Mouse (Mus musculus): ENCODE measurements around the gene Mtrf1l. TPM values are rescaled to one million over a fixed set of nuclear protein-coding genes. Genes with fewer than 3 reads are reported as not detected.

Gene Mtrf1l
- total and polyA plus RNA-seq, 2 experiments from 2014 or later, result 8.3 to 12.2 TPM

DNA sequence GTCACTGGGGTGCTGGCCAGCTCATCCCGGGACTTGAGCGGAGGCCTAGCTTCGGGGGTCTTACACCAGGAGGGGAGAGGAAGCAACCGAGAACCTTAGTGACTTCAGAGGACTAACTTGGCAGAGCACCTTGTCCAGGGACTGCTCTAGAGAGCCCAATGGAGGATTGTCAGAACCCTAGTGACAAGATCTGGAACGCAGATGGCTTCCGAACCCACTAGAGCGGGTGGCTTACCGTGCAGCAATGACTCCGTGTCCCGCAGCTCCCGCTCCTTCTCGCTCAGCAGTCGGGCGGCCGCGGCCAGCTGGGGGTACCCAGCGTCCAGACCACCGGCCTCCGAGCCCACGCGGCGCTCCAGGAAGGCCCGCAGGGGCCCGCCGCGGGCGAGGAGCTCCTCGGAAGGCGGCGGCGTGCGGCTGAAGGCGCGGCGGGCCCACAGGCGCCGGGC is 395 bp downstream of the Mtrf1l start:
- Histone ChIP-seq H3K9me3 (ENCODE audit: low read length) (no peaks in the 10 kb centered on the region), H3K27me3 (ENCODE audit: insufficient read depth, low read length) (no peaks in the 10 kb centered on the region), H3K4me2 (ENCODE audit: low read depth, low read length) (peak overlapping the region; percentile 61), H3K9ac (replicated peaks; ENCODE audit: low read length) (peak overlapping the region; percentile 86), H3K36me3 (ENCODE audit: insufficient read depth, low read length) (peaks cover 15% of the 10 kb centered on the region; the same call in 1 of the 2 replicates), H3K4me1 (ENCODE audit: insufficient read depth, low read length) (peaks cover 6% of the 10 kb centered on the region), H3K27ac (peak overlapping the region; percentile 91), H3K4me3 (ENCODE audit: low read length) (peak overlapping the region; percentile 97)
- ATAC-seq (no peak), DNase-seq (ENCODE audit: low spot score) (no peak)
- WGBS, result 1% methylated on average over 37 of the region's 37 CpGs
- TF ChIP-seq CTCF (IDR thresholded peaks at IDR 0.05; ENCODE audit: low read depth), result no peak

DNA sequence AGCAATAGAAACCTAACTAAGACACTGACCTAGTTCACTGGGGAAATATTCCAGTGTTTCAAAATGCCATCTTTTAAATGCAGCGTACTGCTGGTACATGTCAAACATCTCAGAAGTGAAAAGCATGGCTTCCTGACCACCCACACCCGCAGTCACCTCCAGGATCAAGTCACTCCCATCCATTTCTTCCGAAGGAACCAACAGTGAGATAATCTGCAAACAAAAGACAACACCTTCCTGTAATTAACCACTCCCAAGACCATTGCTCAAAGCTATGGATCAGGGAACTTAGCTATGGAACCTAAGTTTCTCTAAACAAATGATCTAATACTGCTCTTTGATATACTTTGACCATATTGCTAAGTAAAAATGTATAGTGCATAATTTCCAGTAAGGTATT is 4.9 kb downstream of the Mtrf1l start:
- DNase-seq (ENCODE audit: low spot score), result no peak
- H3K27ac ChIP-seq, result no peak overlapping the region
- peaks cover 6% of the 10 kb centered on the region for H3K4me1 ChIP-seq (ENCODE audit: insufficient read depth, low read length)
- H3K4me2 ChIP-seq (ENCODE audit: low read depth, low read length), result no peak overlapping the region
- no peaks in the 10 kb centered on the region for H3K9me3 ChIP-seq (ENCODE audit: low read length)
- H3K4me3 ChIP-seq (ENCODE audit: low read length), result no peak overlapping the region
- no peak for TF ChIP-seq CTCF (IDR thresholded peaks at IDR 0.05; ENCODE audit: low read depth)
- WGBS, result 95% methylated on average over 3 of the region's 3 CpGs
- H3K36me3 ChIP-seq (ENCODE audit: insufficient read depth, low read length), result peaks cover 35% of the 10 kb centered on the region
- no peak for ATAC-seq
- H3K9ac ChIP-seq (replicated peaks; ENCODE audit: low read length), result no peak overlapping the region
- H3K27me3 ChIP-seq (ENCODE audit: insufficient read depth, low read length), result no peaks in the 10 kb centered on the region

DNA sequence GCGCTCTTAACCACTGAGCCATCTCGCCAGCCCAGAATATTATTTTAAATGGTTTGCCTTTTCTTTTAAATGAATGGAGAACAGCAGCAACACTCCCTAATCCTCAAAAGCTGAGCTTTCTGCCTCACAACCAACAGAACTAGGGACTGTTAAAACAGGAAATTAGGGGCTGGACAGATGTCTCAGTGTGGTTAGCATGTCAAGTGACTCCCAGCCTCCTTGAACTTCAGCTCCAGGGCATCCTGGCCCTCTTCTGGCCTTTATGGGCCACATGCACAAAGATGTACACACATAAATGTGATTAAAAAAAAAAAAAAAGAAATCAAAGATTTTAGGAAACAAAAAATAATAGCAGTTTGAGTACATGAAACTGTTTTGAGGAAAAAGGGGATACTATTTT is 7.7 kb downstream of the Mtrf1l start:
- H3K4me1 ChIP-seq (ENCODE audit: insufficient read depth, low read length), result no peaks in the 10 kb centered on the region
- DNase-seq (ENCODE audit: low spot score) (no peak), ATAC-seq (no peak)
- no peaks in the 10 kb centered on the region for H3K27me3 ChIP-seq (ENCODE audit: insufficient read depth, low read length)
- H3K36me3 ChIP-seq (ENCODE audit: insufficient read depth, low read length), result peaks cover 52% of the 10 kb centered on the region
- 98% methylated on average over 2 of the region's 2 CpGs for WGBS
- no peaks in the 10 kb centered on the region for H3K9me3 ChIP-seq (ENCODE audit: low read length)
- H3K4me3 ChIP-seq (ENCODE audit: low read length), result no peak overlapping the region
- no peak overlapping the region for H3K4me2 ChIP-seq (ENCODE audit: low read depth, low read length)
- no peak overlapping the region for H3K27ac ChIP-seq
- no peak overlapping the region for H3K9ac ChIP-seq (replicated peaks; ENCODE audit: low read length)
- TF ChIP-seq CTCF (IDR thresholded peaks at IDR 0.05; ENCODE audit: low read depth), result no peak

DNA sequence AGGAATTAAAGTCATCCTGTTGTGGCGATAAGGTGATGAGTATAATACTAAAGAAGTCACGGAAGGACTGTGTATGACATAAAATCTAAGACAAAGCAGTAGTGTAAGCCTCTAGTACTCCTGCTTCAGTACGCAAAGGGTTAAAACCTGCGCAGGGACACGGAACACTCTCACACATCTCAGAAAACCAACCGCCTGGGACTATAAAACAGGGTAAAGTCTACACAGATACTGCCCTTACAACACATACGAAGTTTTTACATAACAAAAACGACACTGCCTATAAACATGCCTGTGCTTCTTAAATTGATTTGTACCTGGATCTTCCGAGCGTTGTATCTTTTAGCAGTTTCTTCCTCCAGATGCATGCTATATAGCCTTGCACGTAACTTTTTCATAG is 10.0 kb downstream of the Mtrf1l start:
- Histone ChIP-seq H3K36me3 (ENCODE audit: insufficient read depth, low read length) (peaks cover 41% of the 10 kb centered on the region), H3K9ac (replicated peaks; ENCODE audit: low read length) (no peak overlapping the region), H3K4me2 (ENCODE audit: low read depth, low read length) (no peak overlapping the region), H3K27ac (no peak overlapping the region), H3K4me3 (ENCODE audit: low read length) (no peak overlapping the region), H3K9me3 (ENCODE audit: low read length) (no peaks in the 10 kb centered on the region), H3K27me3 (ENCODE audit: insufficient read depth, low read length) (no peaks in the 10 kb centered on the region), H3K4me1 (ENCODE audit: insufficient read depth, low read length) (no peaks in the 10 kb centered on the region)
- ATAC-seq (no peak), DNase-seq (ENCODE audit: low spot score) (no peak)
- 91% methylated on average over 11 of the region's 11 CpGs for WGBS
- TF ChIP-seq CTCF (IDR thresholded peaks at IDR 0.05; ENCODE audit: low read depth), result no peak

DNA sequence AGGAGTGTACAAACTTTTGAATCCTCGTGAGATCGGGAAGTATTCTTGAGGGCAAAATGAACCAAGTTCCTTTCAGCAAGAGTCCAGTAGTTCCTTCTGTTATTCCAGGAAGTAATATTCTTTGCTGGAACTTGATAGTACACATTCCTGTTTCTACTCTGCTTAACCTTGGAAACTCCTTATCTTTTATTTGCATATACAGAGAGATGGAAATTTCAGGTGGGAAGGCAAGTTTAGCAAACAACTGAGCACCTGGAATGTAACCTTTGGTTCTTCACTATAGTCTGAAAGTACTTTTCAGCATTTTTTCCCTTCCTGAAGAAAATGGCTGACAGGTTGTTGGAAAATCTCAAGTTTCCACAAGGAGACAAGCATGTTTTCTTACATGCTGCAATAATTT is 16.0 kb downstream of the Mtrf1l start:
- H3K4me2 ChIP-seq (ENCODE audit: low read depth, low read length), result no peak overlapping the region
- WGBS, result 83% methylated on average over 2 of the region's 2 CpGs
- no peak for ATAC-seq
- no peak overlapping the region for H3K4me3 ChIP-seq (ENCODE audit: low read length)
- H3K4me1 ChIP-seq (ENCODE audit: insufficient read depth, low read length), result peaks cover 10% of the 10 kb centered on the region; the same call in 1 of the 2 replicates
- DNase-seq (ENCODE audit: low spot score), result no peak
- no peak for TF ChIP-seq CTCF (IDR thresholded peaks at IDR 0.05; ENCODE audit: low read depth)
- no peak overlapping the region for H3K9ac ChIP-seq (replicated peaks; ENCODE audit: low read length)
- H3K27me3 ChIP-seq (ENCODE audit: insufficient read depth, low read length), result no peaks in the 10 kb centered on the region
- H3K27ac ChIP-seq, result no peak overlapping the region
- H3K36me3 ChIP-seq (ENCODE audit: insufficient read depth, low read length), result peaks cover 6% of the 10 kb centered on the region
- H3K9me3 ChIP-seq (ENCODE audit: low read length), result no peaks in the 10 kb centered on the region

DNA sequence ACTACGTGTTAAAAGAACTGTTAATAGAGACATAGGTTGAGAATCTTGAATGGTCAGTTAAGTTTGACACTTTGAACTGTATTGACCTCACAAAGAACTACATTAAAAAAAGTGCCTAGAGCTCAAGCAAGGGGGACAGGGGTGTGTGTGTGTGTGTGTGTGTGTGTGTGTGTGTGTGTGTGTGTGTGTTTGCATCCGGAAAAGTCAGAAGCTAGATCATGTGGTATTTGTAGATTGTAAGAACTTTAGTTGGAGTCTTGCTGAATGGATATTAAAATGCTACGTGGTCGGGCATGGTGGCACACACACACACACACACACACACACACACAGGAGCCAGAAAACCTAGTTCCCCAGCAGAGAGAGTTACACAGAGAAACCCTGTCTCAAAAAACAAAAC is 16.7 kb downstream of the Mtrf1l start:
- no peak for DNase-seq (ENCODE audit: low spot score)
- Histone ChIP-seq H3K36me3 (ENCODE audit: insufficient read depth, low read length) (no peaks in the 10 kb centered on the region), H3K27me3 (ENCODE audit: insufficient read depth, low read length) (no peaks in the 10 kb centered on the region), H3K4me1 (ENCODE audit: insufficient read depth, low read length) (peaks cover 12% of the 10 kb centered on the region; the same call in 1 of the 2 replicates), H3K27ac (no peak overlapping the region), H3K9ac (replicated peaks; ENCODE audit: low read length) (no peak overlapping the region), H3K4me2 (ENCODE audit: low read depth, low read length) (no peak overlapping the region), H3K4me3 (ENCODE audit: low read length) (no peak overlapping the region), H3K9me3 (ENCODE audit: low read length) (no peaks in the 10 kb centered on the region)
- WGBS, result 78% methylated on average over 4 of the region's 4 CpGs
- no peak for TF ChIP-seq CTCF (IDR thresholded peaks at IDR 0.05; ENCODE audit: low read depth)
- ATAC-seq, result no peak

DNA sequence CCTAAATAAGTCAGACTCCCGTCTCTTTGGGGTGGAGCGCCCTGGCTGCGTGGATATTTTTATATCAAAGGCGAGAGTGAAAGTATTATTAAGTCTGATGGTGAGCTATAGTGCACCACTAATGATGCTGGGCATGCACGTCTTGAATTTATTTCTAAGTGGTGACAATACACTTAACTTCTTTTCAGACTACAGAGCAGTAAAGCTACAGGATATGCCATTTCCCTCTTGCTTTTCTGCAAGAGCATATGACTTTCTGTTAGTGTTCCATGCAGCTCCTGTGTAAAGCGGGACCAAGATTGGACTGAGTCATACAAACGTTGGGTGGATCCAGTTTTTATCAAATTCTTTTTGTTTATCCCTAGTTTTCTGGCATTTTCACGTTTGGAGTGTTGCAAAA is 17.3 kb downstream of the Mtrf1l start:
- H3K36me3 ChIP-seq (ENCODE audit: insufficient read depth, low read length), result no peaks in the 10 kb centered on the region
- peak overlapping the region; percentile 70 for H3K4me3 ChIP-seq (ENCODE audit: low read length)
- no peak for TF ChIP-seq CTCF (IDR thresholded peaks at IDR 0.05; ENCODE audit: low read depth)
- no peaks in the 10 kb centered on the region for H3K27me3 ChIP-seq (ENCODE audit: insufficient read depth, low read length)
- WGBS, result 15% methylated on average over 8 of the region's 8 CpGs
- ATAC-seq (no peak), DNase-seq (ENCODE audit: low spot score) (peak; percentile 8)
- peak overlapping the region; percentile 100 for H3K4me2 ChIP-seq (ENCODE audit: low read depth, low read length)
- no peaks in the 10 kb centered on the region for H3K9me3 ChIP-seq (ENCODE audit: low read length)
- peak overlapping the region; percentile 86 for H3K27ac ChIP-seq
- H3K9ac ChIP-seq (replicated peaks; ENCODE audit: low read length), result peak overlapping the region; percentile 43
- peaks cover 12% of the 10 kb centered on the region; the same call in 1 of the 2 replicates for H3K4me1 ChIP-seq (ENCODE audit: insufficient read depth, low read length)
